Mouse (Mus musculus): ENCODE measurements around the gene Ptges.
A peak's percentile ranks its signal among the peaks of the same experiment; 100 is the strongest.
"Not testable (repeated sequence)": the region's sequence is repeated elsewhere in the genome, so short reads cannot be mapped to it uniquely, and the experiment has no call there.

The Ptges gene

DNA sequence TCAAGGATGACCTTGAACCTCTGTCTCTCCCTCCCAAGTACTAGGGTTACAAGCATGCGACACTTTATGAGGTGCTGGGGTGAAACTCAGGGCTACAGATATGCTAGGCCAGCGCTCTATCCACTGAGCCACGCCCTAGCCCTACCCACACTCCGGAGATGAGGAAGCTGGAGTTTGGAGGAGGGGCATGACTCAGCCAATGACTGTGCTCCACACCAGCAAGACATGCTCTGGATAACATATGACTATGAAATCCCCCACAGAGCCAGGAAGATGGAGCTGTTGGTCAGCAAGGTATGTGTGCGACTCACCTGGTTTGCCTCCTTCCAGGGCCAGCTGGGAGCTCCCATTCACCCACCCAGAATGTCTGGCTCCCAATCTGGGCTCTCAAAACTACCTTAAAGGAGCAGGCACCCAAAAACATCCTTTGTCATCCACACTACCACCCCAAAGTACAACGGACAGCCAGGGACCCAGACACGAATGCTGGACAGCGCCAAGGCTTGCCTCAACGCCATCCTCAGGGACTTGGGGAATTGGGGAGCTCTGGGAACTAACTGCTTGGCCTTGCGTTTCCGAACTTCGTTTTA is 675 bp downstream of the Ptges start:
- DNase-seq (ENCODE audit: low spot score) = no peak

DNA sequence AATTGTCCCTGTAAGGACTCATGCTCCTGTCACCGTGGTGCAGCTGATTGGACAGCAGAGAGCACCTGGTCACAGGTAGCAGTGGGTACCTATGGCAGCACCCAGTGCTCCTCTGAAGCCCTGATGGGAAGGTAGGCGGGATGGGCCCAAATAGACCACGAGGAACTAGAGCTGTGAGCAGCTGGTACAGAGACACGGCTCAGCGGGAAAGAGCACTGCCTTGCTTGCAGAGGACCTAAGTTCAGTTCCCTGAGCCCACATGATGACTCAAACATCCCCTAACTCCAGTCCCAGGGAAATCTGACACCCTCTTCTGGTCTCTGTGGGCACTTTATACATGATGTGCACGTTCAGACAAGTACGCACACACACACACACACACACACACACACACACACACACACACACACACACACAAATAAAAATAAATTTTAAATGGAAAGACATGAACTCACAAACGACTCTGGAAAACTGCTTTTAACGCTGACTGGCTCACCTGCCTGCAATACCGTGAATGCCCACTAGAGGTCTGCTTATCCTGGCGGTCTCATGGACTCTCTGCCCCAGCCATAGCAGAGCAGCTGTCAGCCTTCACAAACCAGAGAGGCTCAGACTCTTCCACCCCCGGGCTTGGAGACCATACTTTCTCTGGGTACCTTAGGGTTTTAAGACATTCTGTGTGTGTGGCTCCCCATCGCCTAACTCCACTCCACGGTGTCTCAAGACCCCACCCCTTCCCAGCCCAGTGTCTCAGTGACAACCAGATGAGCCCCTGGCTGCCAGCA is 1.6 kb downstream of the Ptges start:
- DNase-seq (ENCODE audit: low spot score) = peak; percentile 95

DNA sequence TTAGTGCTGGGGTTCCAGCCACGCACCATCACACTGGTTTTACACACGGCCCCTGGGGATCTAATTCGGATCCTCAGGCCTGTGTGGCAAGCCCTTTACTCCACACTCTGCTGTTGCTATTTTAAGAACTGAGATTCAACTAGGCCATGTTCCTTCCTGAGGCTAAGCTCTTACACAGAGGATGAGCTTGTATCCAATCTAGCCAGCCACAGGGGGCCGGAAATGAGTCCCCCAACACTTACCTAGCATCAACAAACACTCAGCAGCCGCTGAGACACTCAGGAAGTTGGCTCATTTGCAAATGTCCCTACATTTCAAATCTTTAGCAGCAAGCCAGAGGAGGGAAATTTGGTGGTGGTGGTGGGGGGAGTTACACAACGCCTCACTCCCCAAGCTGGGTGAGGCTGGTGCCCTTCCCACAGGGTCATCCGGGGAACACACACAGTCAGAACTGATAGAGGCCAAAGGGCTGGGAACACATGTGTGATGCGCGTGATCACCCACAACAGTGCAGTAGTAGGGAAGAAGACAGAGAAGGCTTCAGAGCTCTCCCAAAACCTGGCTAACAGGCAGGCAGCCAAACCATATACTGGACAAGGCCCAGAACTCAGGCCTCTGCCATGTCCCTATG is 2.4 kb downstream of the Ptges start:
- DNase-seq (ENCODE audit: low spot score) = no peak

DNA sequence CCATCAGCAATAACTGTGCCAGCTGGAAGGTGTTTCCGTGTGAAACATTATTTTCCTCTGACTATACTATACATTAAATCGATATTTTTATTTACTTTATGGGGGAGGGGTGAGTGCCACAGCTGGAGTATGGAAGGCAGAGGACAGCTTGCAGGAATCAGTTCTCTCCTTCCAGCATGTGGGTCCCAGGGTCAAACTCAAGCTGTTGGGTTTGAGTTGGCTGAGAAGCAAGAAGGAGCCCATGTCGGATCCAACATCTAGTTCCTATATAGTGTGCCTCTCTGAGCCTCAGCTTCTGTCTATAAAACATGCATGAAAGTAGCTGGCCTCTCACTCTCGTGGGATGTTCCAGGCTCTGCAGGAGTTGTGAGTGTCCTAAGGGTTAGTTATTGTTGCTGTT is 3.3 kb downstream of the Ptges start:
- no peak for DNase-seq (ENCODE audit: low spot score)

DNA sequence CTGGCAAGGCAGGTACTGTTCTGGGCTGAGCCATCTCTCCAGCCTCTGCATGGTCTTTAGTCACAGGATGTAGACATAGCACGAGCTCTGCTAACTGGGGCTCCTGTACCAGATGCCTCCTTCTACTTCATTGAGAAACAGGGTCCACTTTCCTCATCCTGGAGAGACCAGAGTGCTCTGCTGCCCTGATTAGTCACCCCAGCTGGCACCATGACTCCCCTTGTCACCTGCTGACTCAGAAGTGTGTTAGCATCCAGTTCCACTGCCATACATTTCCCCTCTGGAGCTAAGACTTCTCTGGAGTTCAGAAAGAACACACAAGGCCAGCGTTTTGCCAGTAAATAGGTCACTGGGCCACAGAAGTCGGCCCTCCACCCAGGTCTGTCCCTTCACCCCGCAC is 4.5 kb downstream of the Ptges start:
- no peak for DNase-seq (ENCODE audit: low spot score)

- no peak for DNase-seq (ENCODE audit: low spot score)
Observed at GRCm38 (mm10) chr2:30923099-30923498, 6.6 kb downstream of the Ptges start.

GRCm38 (mm10) chr2:30920216-30920615 is 9.4 kb downstream of the Ptges start:
- DNase-seq (ENCODE audit: low spot score) = no peak

- DNase-seq (ENCODE audit: low spot score) = no peak
Observed at GRCm38 (mm10) chr2:30918780-30919329, 10.8 kb downstream of the Ptges start.

- no peak for DNase-seq (ENCODE audit: low spot score)
Observed at GRCm38 (mm10) chr2:30918126-30918525, 11.5 kb downstream of the Ptges start.

- no peak for DNase-seq (ENCODE audit: low spot score)
Observed at GRCm38 (mm10) chr2:30917649-30918048, 12.0 kb downstream of the Ptges start.

GRCm38 (mm10) chr2:30915933-30916332 is 13.7 kb downstream of the Ptges start:
- DNase-seq (ENCODE audit: low spot score) = not testable (repeated sequence)

DNA sequence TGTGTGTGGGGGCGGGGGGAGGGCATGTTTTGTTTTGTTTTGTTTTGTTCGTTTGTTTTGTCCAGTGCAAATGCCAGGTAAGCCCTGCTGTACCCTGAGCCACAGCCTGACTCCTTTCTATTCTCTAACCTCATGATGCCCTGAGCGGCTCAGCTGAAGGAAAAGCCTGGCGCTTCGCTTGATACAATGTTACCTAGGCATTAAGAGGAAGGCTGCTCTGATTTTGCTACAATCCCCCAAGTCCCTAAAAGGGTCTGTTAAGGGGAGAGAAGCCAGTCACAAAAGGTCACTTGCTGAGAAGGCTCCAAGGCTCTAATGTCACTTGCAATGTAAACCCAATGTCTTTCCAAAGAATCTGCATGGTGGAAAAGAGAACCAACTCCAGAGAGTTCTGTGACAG is 14.3 kb downstream of the Ptges start:
- DNase-seq (ENCODE audit: low spot score) = no peak

DNA sequence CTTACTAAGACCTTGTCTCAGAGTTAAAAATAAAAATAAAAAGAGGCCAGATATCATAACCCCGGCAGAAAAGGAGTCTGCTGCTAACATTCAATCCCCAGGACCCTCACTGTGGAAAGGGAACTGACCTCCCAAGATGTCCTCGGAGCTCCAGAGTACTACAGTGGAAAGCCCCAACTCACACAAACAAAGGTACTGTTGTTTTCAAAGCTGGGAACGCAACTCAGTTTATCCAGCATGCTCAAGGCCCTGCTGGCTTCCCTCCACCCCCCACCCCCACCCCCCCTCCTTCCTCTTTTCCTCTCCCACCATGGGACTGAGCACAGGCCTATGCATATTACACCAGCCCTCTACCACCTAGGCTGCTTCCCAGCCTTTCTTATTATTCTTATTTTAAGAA is 14.8 kb downstream of the Ptges start:
- no peak for DNase-seq (ENCODE audit: low spot score)

DNA sequence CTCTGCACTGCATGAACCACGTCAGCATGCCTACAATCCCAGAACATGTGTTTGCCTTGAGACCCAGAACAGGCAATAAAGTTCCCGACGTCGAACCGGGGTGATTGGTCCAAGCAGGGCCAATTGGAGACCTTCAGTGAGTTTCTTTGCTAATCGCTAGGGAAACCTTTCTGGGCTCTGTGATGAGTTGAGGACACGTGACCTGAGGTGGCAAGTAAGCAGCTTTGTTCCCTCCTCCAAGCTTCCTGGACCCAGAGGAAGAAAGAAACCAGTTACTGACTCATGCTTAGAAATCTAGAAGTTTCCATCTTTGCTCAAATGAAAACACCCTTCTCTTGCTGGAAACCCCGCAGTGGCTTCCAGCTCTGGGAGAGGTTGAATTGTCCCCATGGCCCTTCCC is 16.6 kb downstream of the Ptges start:
- no peak for DNase-seq (ENCODE audit: low spot score)

DNA sequence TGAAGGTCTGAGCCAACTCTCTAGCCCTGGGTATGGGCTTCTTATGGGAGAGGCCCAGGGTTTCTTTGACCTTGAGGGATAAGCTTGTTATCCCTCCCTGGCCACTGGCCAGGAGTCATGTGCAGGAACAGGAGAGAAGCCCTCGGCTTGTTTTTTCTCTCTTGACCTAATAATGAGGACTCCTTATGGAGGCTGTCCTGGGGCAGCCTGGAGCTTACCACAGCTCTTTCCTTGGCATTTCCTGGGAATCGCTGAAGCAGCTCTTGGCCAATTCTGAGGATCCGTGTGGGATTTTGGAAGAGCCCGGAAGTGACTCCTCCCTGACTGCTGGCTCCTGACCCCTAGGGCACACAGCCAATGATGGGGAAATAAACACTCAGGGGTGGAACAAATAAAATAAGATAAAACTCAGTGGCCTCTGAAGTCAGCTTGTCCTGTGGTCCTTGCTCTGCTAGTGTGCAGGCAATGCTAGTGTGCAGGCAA is 17.3 kb downstream of the Ptges start:
- DNase-seq (ENCODE audit: low spot score) = peak; percentile 83

GRCm38 (mm10) chr2:30906641-30907040 is 23.0 kb downstream of the Ptges start:
- DNase-seq (ENCODE audit: low spot score) = no peak

DNA sequence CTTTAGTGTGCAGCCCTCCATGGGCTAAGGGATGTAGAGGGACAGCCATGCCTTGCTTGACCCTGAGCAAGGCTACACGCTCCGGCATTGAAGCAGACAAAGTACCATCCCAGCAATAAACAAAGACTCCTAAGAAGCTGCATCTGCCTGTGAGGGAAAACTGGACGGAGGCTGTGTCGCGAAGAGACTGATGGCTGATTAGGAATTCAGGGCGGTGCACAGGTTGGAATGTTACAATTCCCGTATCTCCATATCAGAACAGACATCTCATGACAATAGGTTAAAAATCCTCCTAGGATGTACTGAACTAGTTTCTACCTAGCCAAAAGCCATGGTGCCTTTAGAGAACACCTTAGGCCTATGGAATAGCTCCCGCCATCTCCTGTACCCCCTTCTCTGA is 23.8 kb downstream of the Ptges start:
- no peak for DNase-seq (ENCODE audit: low spot score)

GRCm38 (mm10) chr2:30904991-30905390 is 24.7 kb downstream of the Ptges start:
- no peak for DNase-seq (ENCODE audit: low spot score)

DNA sequence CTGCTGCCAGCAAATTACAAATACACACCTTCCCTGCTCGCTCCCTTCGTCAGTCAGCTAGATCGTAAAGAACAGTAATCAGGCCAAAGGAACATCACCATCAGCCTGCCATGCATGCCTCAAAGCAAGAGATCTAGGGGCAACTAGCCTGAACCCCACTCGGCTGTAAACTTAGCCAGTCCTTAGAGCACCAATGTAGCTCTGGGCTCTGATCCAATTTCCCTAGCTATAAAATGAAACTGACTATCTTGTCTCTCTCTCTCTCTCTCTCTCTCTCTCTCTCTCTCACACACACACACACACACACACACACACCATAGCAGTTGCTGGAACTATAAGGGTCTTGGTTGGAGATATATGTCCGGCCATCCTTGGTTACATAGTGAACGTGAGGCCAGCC is 25.4 kb downstream of the Ptges start:
- DNase-seq (ENCODE audit: low spot score) = no peak

DNA sequence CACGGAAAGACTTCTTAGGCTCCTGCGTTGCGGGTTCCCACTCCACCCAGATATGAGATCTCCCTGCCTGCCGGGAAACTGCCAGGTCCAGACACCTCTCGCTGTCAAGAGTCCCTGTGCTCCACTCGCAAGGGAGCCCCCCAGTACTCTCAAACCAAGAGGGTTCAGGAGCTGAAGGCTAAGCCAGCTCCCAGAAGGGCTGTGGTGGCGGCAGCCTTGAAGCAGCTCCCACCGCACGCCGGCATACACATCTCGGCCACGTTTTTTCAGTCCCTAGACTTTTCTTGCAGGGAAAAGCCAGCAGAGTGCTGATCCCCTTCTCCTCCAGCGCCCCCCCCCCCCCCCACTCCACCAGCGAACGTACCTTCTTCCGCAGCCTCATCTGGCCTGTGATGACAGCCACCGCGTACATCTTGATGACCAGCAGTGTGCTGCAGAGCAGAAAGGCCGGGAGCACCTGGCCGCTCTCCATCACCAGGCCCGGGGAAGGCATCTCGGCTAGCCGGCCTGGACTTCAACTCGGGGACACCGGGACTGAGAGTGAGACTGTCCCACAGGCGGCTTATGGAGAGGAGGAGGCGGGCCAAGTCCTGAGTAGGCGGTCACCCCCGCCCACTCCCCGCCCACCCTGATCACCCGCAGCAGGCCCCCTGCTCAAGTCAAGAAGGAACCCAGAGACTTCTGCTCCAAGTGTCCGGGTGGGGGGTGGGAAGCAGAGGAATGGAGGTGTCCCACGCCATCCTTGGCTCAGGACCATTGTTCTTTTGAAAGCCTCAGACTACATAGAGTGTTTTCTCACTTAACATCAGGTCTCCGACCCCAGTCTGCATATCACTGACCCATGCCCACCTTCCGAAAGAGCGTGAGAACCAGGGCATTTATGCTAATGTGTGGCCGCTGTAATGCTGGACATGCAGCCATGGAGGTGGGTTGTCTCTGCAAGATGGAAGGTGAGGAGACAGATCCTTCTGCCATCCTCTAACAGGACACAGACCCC is 26.6 kb downstream of the Ptges start:
- no peak for DNase-seq (ENCODE audit: low spot score)

DNA sequence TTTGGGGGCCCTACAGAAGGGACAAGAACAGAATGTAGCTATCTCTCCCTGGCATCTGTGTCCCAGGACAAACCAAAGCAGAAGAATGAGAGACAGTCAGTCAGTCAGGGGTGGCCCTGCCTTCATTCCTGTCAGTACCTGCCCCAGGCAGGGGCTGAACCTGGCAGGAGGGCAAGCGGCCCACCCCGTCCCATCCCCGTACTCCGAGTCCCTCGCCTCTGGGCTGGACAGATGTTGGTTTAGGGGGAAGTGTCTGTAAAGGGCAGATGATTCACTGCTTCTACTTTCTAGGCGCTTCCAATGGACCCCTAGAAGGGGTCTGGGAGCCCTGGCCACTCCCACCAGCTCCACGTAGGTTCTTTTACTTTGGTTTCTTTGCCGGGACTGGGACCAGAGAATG is 27.4 kb downstream of the Ptges start:
- no peak for DNase-seq (ENCODE audit: low spot score)

DNA sequence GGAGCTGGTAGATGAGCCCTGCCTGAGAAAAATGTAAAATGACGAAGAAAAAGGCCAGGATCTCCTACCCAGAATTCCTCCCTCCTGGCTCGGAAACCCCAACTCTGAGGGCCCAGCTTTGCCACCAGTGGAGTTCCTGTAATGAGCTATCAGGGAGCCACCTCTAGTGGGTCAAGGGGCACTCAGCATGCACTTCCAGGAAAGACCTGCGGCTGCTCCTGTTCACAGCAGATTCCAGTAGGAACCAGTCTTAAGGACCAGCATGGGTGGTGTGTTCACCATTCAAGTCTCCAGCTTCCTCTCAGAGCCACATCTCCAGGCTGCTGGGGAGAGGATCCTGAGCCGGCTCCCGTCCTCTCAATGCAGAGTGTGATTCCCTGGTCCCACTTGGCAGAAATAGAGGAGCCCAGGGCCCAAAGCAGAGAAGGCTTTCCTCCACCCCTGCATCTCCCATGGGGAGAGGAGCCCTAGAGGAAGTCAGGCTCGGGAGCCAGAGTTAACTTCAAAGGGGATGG is 28.0 kb downstream of the Ptges start:
- DNase-seq (ENCODE audit: low spot score) = no peak

Data from testis, postnatal 10 days (tissue).